ENCODE assay signal across 8 mouse cellular contexts in the genomic region with DNA sequence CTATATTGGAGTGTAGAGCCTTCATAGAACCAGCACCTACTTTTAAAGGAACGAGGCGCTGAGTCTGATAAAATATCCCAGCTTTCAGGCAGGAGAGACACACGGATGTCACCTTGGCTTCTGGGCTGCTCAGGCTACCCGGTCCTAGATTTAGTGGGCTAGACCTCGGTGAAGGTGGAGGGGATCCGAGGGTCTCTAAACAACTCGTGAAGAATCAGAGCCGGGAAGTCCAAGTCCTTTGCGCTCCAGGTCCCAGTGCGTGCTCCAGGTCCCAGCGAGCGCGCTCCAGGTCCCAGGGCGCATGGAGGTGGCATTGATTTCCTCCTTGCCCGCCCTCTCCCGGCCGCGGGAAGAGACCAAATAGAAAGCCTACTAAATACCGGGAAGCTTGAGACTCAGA. TPM values are rescaled to one million over a fixed set of nuclear protein-coding genes. Genes with fewer than 3 reads are reported as not detected.
DNase-seq lines count a peak whose midpoint lies in the region; ATAC-seq and TF ChIP-seq lines count a peak whose summit lies in the region.

No protein-coding gene starts in this region.

- no peak for ATAC-seq in kidney, embryonic 15.5 days (replicated peaks; ENCODE audit: low FRiP score)
- no peak for ATAC-seq in liver, postnatal 0 days
- ATAC-seq in frontal cortex, adult (ENCODE audit: low TSS enrichment), result no peak

- H3K4me3 ChIP-seq in kidney, embryonic 15.5 days (replicated peaks), result peak overlapping the region; percentile 27
- peak overlapping the region; percentile 29 for H3K4me3 ChIP-seq in brown adipose tissue, adult 24 weeks (ENCODE audit: insufficient read depth, low read depth, low read length)
- H3K4me3 ChIP-seq in hindbrain, embryonic 10.5 days, result peak overlapping the region; percentile 28
- peak overlapping the region; percentile 26 for H3K4me3 ChIP-seq in liver, postnatal 0 days (ENCODE audit: low read depth, low read length)

- no peak for TF ChIP-seq CTCF in liver, postnatal 0 days (IDR thresholded peaks at IDR 0.05; ENCODE audit: low read depth)

- H3K27me3 ChIP-seq in kidney, embryonic 15.5 days, result no peaks in the 10 kb centered on the region
- H3K27me3 ChIP-seq in hindbrain, embryonic 10.5 days (ENCODE audit: insufficient read depth, poor library complexity, severe bottlenecking), result peaks cover 17% of the 10 kb centered on the region
- H3K27me3 ChIP-seq in liver, postnatal 0 days (ENCODE audit: insufficient read depth, low read length), result no peaks in the 10 kb centered on the region

- DNase-seq in kidney, adult 9 months, result no peak
- no peak for DNase-seq in hindbrain, embryonic 10.5 days (ENCODE audit: low spot score)
- DNase-seq in liver, postnatal 0 days, result no peak
- no peak for DNase-seq in testis, postnatal 10 days (ENCODE audit: low spot score)
- no peak for DNase-seq in left cerebral cortex, adult 9 months (ENCODE audit: low spot score in 2 of 2)

- peak overlapping the region; percentile 49 for H3K4me2 ChIP-seq in kidney, embryonic 15.5 days
- peak overlapping the region; percentile 67 for H3K4me2 ChIP-seq in liver, postnatal 0 days (ENCODE audit: low read depth, low read length)

- no peaks in the 10 kb centered on the region for H3K9me3 ChIP-seq in kidney, embryonic 15.5 days (replicated peaks)
- no peaks in the 10 kb centered on the region for H3K9me3 ChIP-seq in hindbrain, embryonic 10.5 days
- H3K9me3 ChIP-seq in liver, postnatal 0 days (ENCODE audit: low read length), result no peaks in the 10 kb centered on the region

- no peaks in the 10 kb centered on the region for H3K36me3 ChIP-seq in kidney, embryonic 15.5 days
- no peaks in the 10 kb centered on the region for H3K36me3 ChIP-seq in hindbrain, embryonic 10.5 days
- H3K36me3 ChIP-seq in liver, postnatal 0 days (replicated peaks; ENCODE audit: insufficient read depth, low read length), result no peaks in the 10 kb centered on the region

- no peaks in the 10 kb centered on the region for H3K4me1 ChIP-seq in kidney, embryonic 15.5 days
- H3K4me1 ChIP-seq in brown adipose tissue, adult 24 weeks (ENCODE audit: control insufficient read depth, insufficient read depth, insufficient read length, low read length), result no peaks in the 10 kb centered on the region
- no peaks in the 10 kb centered on the region for H3K4me1 ChIP-seq in hindbrain, embryonic 10.5 days (replicated peaks)
- no peaks in the 10 kb centered on the region; the same call in 1 of the 2 replicates for H3K4me1 ChIP-seq in liver, postnatal 0 days (ENCODE audit: insufficient read depth)

- no peak overlapping the region for H3K27ac ChIP-seq in kidney, embryonic 15.5 days
- H3K27ac ChIP-seq in brown adipose tissue, adult 24 weeks (replicated peaks; ENCODE audit: low read depth, low read length), result no peak overlapping the region
- no peak overlapping the region for H3K27ac ChIP-seq in hindbrain, embryonic 10.5 days
- H3K27ac ChIP-seq in liver, postnatal 0 days (ENCODE audit: low read depth), result no peak overlapping the region

- no peak overlapping the region for H3K9ac ChIP-seq in kidney, embryonic 15.5 days
- no peak overlapping the region; the same call in 1 of the 2 replicates for H3K9ac ChIP-seq in liver, postnatal 0 days (replicated peaks)

- no peak for TF ChIP-seq EP300 in liver, postnatal 0 days (IDR thresholded peaks at IDR 0.05; ENCODE audit: low read depth)

- WGBS in kidney, embryonic 15.5 days, result 13% methylated on average over 19 of the region's 19 CpGs
- WGBS in hindbrain, embryonic 10.5 days, result 11% methylated on average over 19 of the region's 19 CpGs
- 7% methylated on average over 19 of the region's 19 CpGs for WGBS in liver, postnatal 0 days (ENCODE audit: insufficient replicate concordance)

RNA-seq across cellular contexts. Expression of gene Slfn8, which starts 19.2 kb away (rescaled TPM):
- 0.54 and 0.58 TPM in 2 replicates for polyA plus RNA-seq in kidney, embryonic 15.5 days (2015; fragmentation: Nextera tagmentation; extraction: Ambion mirVana)
- polyA plus RNA-seq in brown adipose tissue, adult 24 weeks (2012; ENCODE audit: insufficient read depth, insufficient read length, missing spikeins), result 0.79 and 2.6 TPM in 2 replicates
- polyA plus RNA-seq in hindbrain, embryonic 10.5 days (2016; fragmentation: Nextera tagmentation; extraction: Ambion mirVana), result 0.19 and 0.24 TPM in 2 replicates
- polyA plus RNA-seq in liver, postnatal 0 days (2015; fragmentation: Nextera tagmentation; extraction: Ambion mirVana), result 0.76 and 1.0 TPM in 2 replicates

RNA-seq across cellular contexts. Expression of gene Slfn2, which starts 25.1 kb away (rescaled TPM):
- polyA plus RNA-seq in kidney, embryonic 15.5 days (2015; fragmentation: Nextera tagmentation; extraction: Ambion mirVana), result 4.0 and 4.4 TPM in 2 replicates
- polyA plus RNA-seq in brown adipose tissue, adult 24 weeks (2012; ENCODE audit: insufficient read depth, insufficient read length, missing spikeins), result 3.5 and 3.6 TPM in 2 replicates
- 0.85 and 1.9 TPM in 2 replicates for polyA plus RNA-seq in hindbrain, embryonic 10.5 days (2016; fragmentation: Nextera tagmentation; extraction: Ambion mirVana)
- 22.3 and 22.7 TPM in 2 replicates for polyA plus RNA-seq in liver, postnatal 0 days (2015; fragmentation: Nextera tagmentation; extraction: Ambion mirVana)

RNA-seq across cellular contexts. Expression of gene Slfn9, which starts 48.2 kb away (rescaled TPM):
- polyA plus RNA-seq in kidney, embryonic 15.5 days (2015; fragmentation: Nextera tagmentation; extraction: Ambion mirVana), result 18.6 and 20.7 TPM in 2 replicates
- polyA plus RNA-seq in brown adipose tissue, adult 24 weeks (2012; ENCODE audit: insufficient read depth, insufficient read length, missing spikeins), result 0.55 and 0.92 TPM in 2 replicates
- 5.9 and 8.5 TPM in 2 replicates for polyA plus RNA-seq in hindbrain, embryonic 10.5 days (2016; fragmentation: Nextera tagmentation; extraction: Ambion mirVana)
- 1.8 and 2.2 TPM in 2 replicates for polyA plus RNA-seq in liver, postnatal 0 days (2015; fragmentation: Nextera tagmentation; extraction: Ambion mirVana)
